Mouse (Mus musculus) granulocyte monocyte progenitor cell, adult 5-6 weeks (primary cell): ENCODE measurements around the gene Tril. TPM values are rescaled to one million over a fixed set of nuclear protein-coding genes. Genes with fewer than 3 reads are reported as not detected.
A peak's percentile ranks its signal among the peaks of the same experiment; 100 is the strongest.

ENCODE experiments used
- ATAC-seq: replicated peaks from 2 replicates; pipeline ENCODE4 v1.8.0; 2016; ENCODE audit warnings: mild to moderate bottlenecking, moderate TSS enrichment, inconsistent platforms; ENCODE audit not compliant: poor library complexity, severe bottlenecking
- total RNA-seq, 2 experiments: library from RNA; stranded (forward) in 1 of 2; stranded (reverse) in 1 of 2; fragments of 200-712, 200-1000 nt in 1 of 2; fragments of >200 nt in 1 of 2; fragmentation: Nextera tagmentation in 1 of 2; gene quantifications; 2 replicates each; pipeline ENCODE4 v1.2.3; 2014 to 2017

Tril gene
- total RNA-seq, 2 experiments from 2014 or later = not detected

- ATAC-seq = no peak
Observed at GRCm38 (mm10) chr6:53807185-53807584, 13.4 kb downstream of the Tril start.

- ATAC-seq = no peak
Observed at GRCm38 (mm10) chr6:53806591-53807023, 14.0 kb downstream of the Tril start.

- ATAC-seq = no peak
Observed at GRCm38 (mm10) chr6:53806021-53806420, 14.6 kb downstream of the Tril start.

- no peak for ATAC-seq
Observed at GRCm38 (mm10) chr6:53804145-53804544, 16.5 kb downstream of the Tril start.

GRCm38 (mm10) chr6:53803551-53803950 is 17.1 kb downstream of the Tril start:
- no peak for ATAC-seq

GRCm38 (mm10) chr6:53801893-53802286 is 18.7 kb downstream of the Tril start:
- ATAC-seq = peak; percentile 67

- no peak for ATAC-seq
Observed at GRCm38 (mm10) chr6:53801269-53801892, 19.2 kb downstream of the Tril start.

GRCm38 (mm10) chr6:53798865-53799264 is 21.8 kb downstream of the Tril start:
- no peak for ATAC-seq

- ATAC-seq = no peak
Observed at GRCm38 (mm10) chr6:53796835-53797234, 23.8 kb downstream of the Tril start.

GRCm38 (mm10) chr6:53795788-53796187 is 24.8 kb downstream of the Tril start:
- ATAC-seq = peak; percentile 79

- no peak for ATAC-seq
Observed at GRCm38 (mm10) chr6:53795078-53795477, 25.6 kb downstream of the Tril start.

GRCm38 (mm10) chr6:53794323-53794971 is 26.2 kb downstream of the Tril start:
- peak; percentile 69 for ATAC-seq

GRCm38 (mm10) chr6:53782880-53783539 is 37.6 kb downstream of the Tril start:
- peak; percentile 44 for ATAC-seq

- ATAC-seq = no peak
Observed at GRCm38 (mm10) chr6:53782273-53782672, 38.4 kb downstream of the Tril start.

- no peak for ATAC-seq
Observed at GRCm38 (mm10) chr6:53781171-53781570, 39.5 kb downstream of the Tril start.

GRCm38 (mm10) chr6:53780008-53780407 is 40.6 kb downstream of the Tril start:
- no peak for ATAC-seq

- no peak for ATAC-seq
Observed at GRCm38 (mm10) chr6:53779526-53779925, 41.1 kb downstream of the Tril start.

- ATAC-seq = no peak
Observed at GRCm38 (mm10) chr6:53778424-53778955, 42.1 kb downstream of the Tril start.

GRCm38 (mm10) chr6:53768275-53768674 is 52.4 kb downstream of the Tril start:
- ATAC-seq = no peak

GRCm38 (mm10) chr6:53766243-53766915 is 54.3 kb downstream of the Tril start:
- ATAC-seq = no peak

- no peak for ATAC-seq
Observed at GRCm38 (mm10) chr6:53765731-53766130, 54.9 kb downstream of the Tril start.
